Mouse (Mus musculus) hindbrain, embryonic 13.5 days (tissue): ENCODE results near the gene Dhx16. TPM values are rescaled to one million over a fixed set of nuclear protein-coding genes. Genes with fewer than 3 reads are reported as not detected.

Experiments used
- ATAC-seq: fragments of 200-750 bp; cut with Nextera tagmentation; 2 replicates; pipeline ENCODE4 v1.8.0; 2017; ENCODE audit warnings: moderate TSS enrichment; ENCODE audit not compliant: low FRiP score
- H3K27ac ChIP-seq: fragments of 300-500 bp; sonication (generic); 2 replicates; pipeline ENCODE4 v1.5.1; 2015; ENCODE audit warnings: inconsistent platforms, mild to moderate bottlenecking, moderate library complexity
- H3K27me3 ChIP-seq: fragments of 300-500 bp; sonication (generic); 2 replicates; pipeline ENCODE4 v1.6.1; 2015; ENCODE audit warnings: mild to moderate bottlenecking, inconsistent platforms
- H3K36me3 ChIP-seq: fragments of 300-500 bp; sonication (generic); 2 replicates; pipeline ENCODE4 v1.6.1; 2015; ENCODE audit warnings: mild to moderate bottlenecking, inconsistent platforms
- H3K4me1 ChIP-seq: fragments of 300-500 bp; sonication (generic); replicated peaks from 2 replicates; pipeline ENCODE4 v1.6.1; 2015; ENCODE audit warnings: inconsistent platforms
- H3K4me2 ChIP-seq: fragments of 300-500 bp; sonication (generic); 2 replicates; pipeline ENCODE4 v1.6.1; 2015; ENCODE audit warnings: inconsistent platforms, mild to moderate bottlenecking, moderate library complexity
- H3K4me3 ChIP-seq: fragments of 300-500 bp; sonication (generic); 2 replicates; pipeline ENCODE4 v1.5.1; 2015; ENCODE audit warnings: mild to moderate bottlenecking, inconsistent platforms
- H3K9ac ChIP-seq: fragments of 300-500 bp; sonication (generic); 2 replicates; pipeline ENCODE4 v1.6.1; 2015; ENCODE audit warnings: mild to moderate bottlenecking, inconsistent platforms
- H3K9me3 ChIP-seq: fragments of 300-500 bp; sonication (generic); 2 replicates; pipeline ENCODE4 v1.6.1; 2016; ENCODE audit warnings: inconsistent platforms
- WGBS: fragments of 180-500 bp; shearing (Covaris S2); methylation state at CpG from one replicate; pipeline ENCODE4 v1.1.7; 2015; 5-methylcytosine and 5-hydroxymethylcytosine counted together
- polyA plus RNA-seq: library from polyadenylated mRNA; unstranded; fragments of >200 nt; fragmentation: Nextera tagmentation; extraction: Ambion mirVana; gene quantifications from 2 replicates; pipeline ENCODE4 v1.2.1, GENCODE M21; 2015

Gene Dhx16
- polyA plus RNA-seq, 1 experiment from 2014 or later = 28.6 TPM

DNA sequence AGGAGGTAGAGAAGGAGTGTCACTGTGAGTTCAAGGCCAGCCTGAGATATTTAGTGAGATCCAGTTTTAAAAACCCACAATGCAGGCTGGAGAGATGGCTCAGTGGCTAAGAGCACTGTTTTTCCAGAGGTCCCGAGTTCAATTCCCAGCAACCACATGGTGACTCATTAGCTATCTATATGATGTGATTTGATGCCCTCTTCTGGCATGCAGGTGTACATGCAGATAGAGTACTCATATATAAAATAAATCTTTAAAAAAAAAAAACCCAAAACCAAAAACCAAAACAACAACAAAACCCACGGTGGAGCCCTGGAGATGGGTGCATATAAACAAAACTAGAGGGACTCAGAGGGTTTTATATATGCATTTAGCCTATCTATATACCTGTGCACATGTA lies 28.0 kb downstream of the Dhx16 start:
- WGBS = 87% methylated on average over 2 of the region's 2 CpGs
- peak overlapping the region; percentile 94; the same call in 1 of the 2 replicates for H3K9ac ChIP-seq
- 0 out of 2 replicates have a peak overlapping the region, but pooled peaks have one; percentile 76 for H3K4me3 ChIP-seq
- H3K27ac ChIP-seq = no peak overlapping the region
- ATAC-seq = no peak
- H3K4me2 ChIP-seq = peak overlapping the region; percentile 98
- peaks cover 34% of the 10 kb centered on the region for H3K4me1 ChIP-seq
- no peaks in the 10 kb centered on the region for H3K9me3 ChIP-seq
- no peaks in the 10 kb centered on the region for H3K27me3 ChIP-seq
- peaks cover 71% of the 10 kb centered on the region for H3K36me3 ChIP-seq

GRCm38 (mm10) chr17:35909186-35909918 lies 29.7 kb downstream of the Dhx16 start:
- Histone ChIP-seq H3K4me2 (peak overlapping the region; percentile 98), H3K27ac (peak overlapping the region; percentile 96), H3K9ac (peak overlapping the region; percentile 94), H3K9me3 (no peaks in the 10 kb centered on the region), H3K4me3 (peak overlapping the region; percentile 76), H3K4me1 (peaks cover 34% of the 10 kb centered on the region), H3K36me3 (peaks cover 65% of the 10 kb centered on the region), H3K27me3 (no peaks in the 10 kb centered on the region)
- ATAC-seq = peak; percentile 46
- 25% methylated on average over 20 of the region's 20 CpGs for WGBS

GRCm38 (mm10) chr17:35909919-35910369 lies 30.3 kb downstream of the Dhx16 start, which contains the start of gene Atat1:
Gene Atat1, minus strand, starts transcription at chr17:35910075.
- no peaks in the 10 kb centered on the region for H3K27me3 ChIP-seq
- ATAC-seq = peak; percentile 90
- peak within 1 kb of the TSS; percentile 98 for H3K4me2 ChIP-seq
- no peaks in the 10 kb centered on the region for H3K9me3 ChIP-seq
- H3K36me3 ChIP-seq = peaks cover 61% of the 10 kb centered on the region
- WGBS = 2% methylated on average over 25 of the region's 25 CpGs
- H3K27ac ChIP-seq = peak within 1 kb of the TSS; percentile 96
- H3K9ac ChIP-seq = peak within 1 kb of the TSS; percentile 94
- peaks cover 37% of the 10 kb centered on the region for H3K4me1 ChIP-seq
- peak within 1 kb of the TSS; percentile 76 for H3K4me3 ChIP-seq

DNA sequence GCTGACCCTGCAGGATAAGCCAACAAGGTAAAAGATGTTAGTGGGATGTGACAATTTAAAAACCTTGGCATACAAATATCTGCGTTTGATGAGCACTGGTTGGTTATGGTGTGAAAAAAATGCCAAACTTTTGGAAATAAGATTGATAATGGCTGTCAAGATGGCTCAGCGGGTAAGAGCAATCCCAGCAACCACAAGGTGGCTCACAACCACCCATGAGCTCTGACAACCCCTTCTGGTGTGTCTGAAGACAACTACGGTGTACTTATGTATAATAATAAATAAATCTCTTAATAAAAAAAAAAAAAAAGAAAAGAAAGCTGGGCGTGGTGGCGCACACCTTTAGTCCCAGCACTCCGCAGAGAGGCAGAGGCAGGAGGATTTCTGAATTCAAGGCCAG lies 35.4 kb downstream of the Dhx16 start:
- peak overlapping the region; percentile 98; the same call in 1 of the 2 replicates for H3K9ac ChIP-seq
- H3K4me3 ChIP-seq = peak overlapping the region; percentile 75

DNA sequence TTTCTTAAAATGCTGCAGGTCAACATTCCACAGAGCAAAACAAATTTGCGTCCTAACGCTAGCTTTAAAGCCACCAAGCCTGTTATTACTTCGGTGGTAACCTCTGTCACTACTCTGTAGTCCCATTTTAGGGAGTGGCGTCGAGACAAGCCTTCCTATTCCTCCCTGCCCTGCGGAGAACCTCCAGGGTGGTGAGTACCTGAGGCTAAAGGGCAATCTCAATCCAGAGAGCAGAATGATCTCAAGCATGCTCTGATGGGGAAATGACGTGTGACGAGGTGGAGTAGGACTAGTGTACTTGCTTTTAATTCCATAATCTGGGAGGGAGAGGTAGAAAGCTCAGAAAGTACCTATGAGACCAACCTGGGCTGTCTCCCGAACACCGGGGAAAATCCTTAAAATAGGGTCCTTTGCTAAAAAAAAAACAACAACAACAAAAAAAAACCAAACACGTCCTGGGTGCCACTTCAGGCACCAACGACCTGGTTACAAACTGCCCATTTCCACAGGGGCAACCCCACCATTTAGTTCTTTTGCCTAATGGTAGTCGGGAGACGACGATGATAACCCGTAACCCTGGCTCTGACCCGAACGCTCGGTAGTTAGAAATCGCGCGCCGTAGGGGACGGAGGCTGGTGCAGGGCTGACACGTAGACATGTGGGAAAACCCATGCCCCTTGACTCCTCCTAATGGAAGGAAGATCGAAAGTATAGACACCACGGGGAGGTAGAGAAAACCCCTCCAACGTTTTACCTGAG lies 36.1 kb downstream of the Dhx16 start:
- H3K36me3 ChIP-seq = peaks cover 24% of the 10 kb centered on the region
- 3% methylated on average over 28 of the region's 28 CpGs for WGBS
- H3K4me2 ChIP-seq = peak overlapping the region; percentile 79
- no peak; the same call in 1 of the 2 replicates for ATAC-seq
- no peaks in the 10 kb centered on the region for H3K9me3 ChIP-seq
- H3K4me1 ChIP-seq = peaks cover 25% of the 10 kb centered on the region
- no peaks in the 10 kb centered on the region for H3K27me3 ChIP-seq
- H3K9ac ChIP-seq = peak overlapping the region; percentile 98
- H3K27ac ChIP-seq = peak overlapping the region; percentile 99
- peak overlapping the region; percentile 75 for H3K4me3 ChIP-seq

More for the DNA sequence above, 35.4 kb downstream of the Dhx16 start:
- Histone ChIP-seq H3K4me1 (peaks cover 20% of the 10 kb centered on the region), H3K9me3 (no peaks in the 10 kb centered on the region), H3K27me3 (no peaks in the 10 kb centered on the region), H3K36me3 (peaks cover 24% of the 10 kb centered on the region), H3K4me2 (peak overlapping the region; percentile 79), H3K27ac (no peak overlapping the region)
- WGBS = 83% methylated on average over 6 of the region's 6 CpGs
- ATAC-seq = no peak

GRCm38 (mm10) chr17:35916297-35917142 lies 36.9 kb downstream of the Dhx16 start, which contains the start of the genes Mrps18b and Ppp1r10:
Gene Mrps18b, minus strand, starts transcription at chr17:35916389.
Gene Ppp1r10, plus strand, starts transcription at chr17:35916434.
- no peaks in the 10 kb centered on the region for H3K9me3 ChIP-seq
- WGBS = under 1% methylated on average over 83 of the region's 83 CpGs
- ATAC-seq = peak; percentile 94
- peak within 1 kb of the TSS; percentile 99 for H3K27ac ChIP-seq
- H3K4me2 ChIP-seq = peak within 1 kb of the TSS; percentile 83
- H3K36me3 ChIP-seq = peaks cover 18% of the 10 kb centered on the region
- peaks cover 33% of the 10 kb centered on the region for H3K4me1 ChIP-seq
- H3K4me3 ChIP-seq = peak within 1 kb of the TSS; percentile 75
- H3K27me3 ChIP-seq = no peaks in the 10 kb centered on the region
- H3K9ac ChIP-seq = peak within 1 kb of the TSS; percentile 98

DNA sequence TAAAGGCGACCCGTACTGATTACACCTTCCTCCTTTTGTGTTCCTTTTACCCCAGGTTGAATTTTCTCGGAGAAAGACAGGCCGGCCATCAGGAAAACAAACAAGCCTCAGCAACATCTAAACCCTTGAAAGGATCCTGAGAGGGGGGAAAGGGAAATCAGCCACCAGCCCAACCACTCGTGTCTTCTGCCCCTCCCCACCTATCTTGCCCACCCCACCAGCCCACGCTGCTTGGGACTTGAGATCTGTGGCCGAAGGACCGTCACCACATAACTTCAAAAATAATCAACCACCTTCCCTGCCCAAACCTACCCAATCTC lies 37.5 kb downstream of the Dhx16 start:
- peaks cover 39% of the 10 kb centered on the region for H3K4me1 ChIP-seq
- peak overlapping the region; percentile 98 for H3K9ac ChIP-seq
- H3K4me3 ChIP-seq = peak overlapping the region; percentile 75
- ATAC-seq = no peak
- H3K27me3 ChIP-seq = no peaks in the 10 kb centered on the region
- under 1% methylated on average over 8 of the region's 8 CpGs for WGBS
- peak overlapping the region; percentile 83 for H3K4me2 ChIP-seq
- H3K36me3 ChIP-seq = peaks cover 18% of the 10 kb centered on the region
- no peaks in the 10 kb centered on the region for H3K9me3 ChIP-seq
- peak overlapping the region; percentile 99 for H3K27ac ChIP-seq

- under 1% methylated on average over 13 of the region's 13 CpGs for WGBS
- peak overlapping the region; percentile 75 for H3K4me3 ChIP-seq
- no peaks in the 10 kb centered on the region for H3K9me3 ChIP-seq
- peak overlapping the region; percentile 99 for H3K27ac ChIP-seq
- ATAC-seq = no peak; the same call in 1 of the 2 replicates
- H3K4me2 ChIP-seq = peak overlapping the region; percentile 83
- H3K4me1 ChIP-seq = peaks cover 45% of the 10 kb centered on the region
- H3K9ac ChIP-seq = peak overlapping the region; percentile 98
- no peaks in the 10 kb centered on the region for H3K27me3 ChIP-seq
- H3K36me3 ChIP-seq = peaks cover 12% of the 10 kb centered on the region
Measured at GRCm38 (mm10) chr17:35917463-35918251, 38.0 kb downstream of the Dhx16 start.

DNA sequence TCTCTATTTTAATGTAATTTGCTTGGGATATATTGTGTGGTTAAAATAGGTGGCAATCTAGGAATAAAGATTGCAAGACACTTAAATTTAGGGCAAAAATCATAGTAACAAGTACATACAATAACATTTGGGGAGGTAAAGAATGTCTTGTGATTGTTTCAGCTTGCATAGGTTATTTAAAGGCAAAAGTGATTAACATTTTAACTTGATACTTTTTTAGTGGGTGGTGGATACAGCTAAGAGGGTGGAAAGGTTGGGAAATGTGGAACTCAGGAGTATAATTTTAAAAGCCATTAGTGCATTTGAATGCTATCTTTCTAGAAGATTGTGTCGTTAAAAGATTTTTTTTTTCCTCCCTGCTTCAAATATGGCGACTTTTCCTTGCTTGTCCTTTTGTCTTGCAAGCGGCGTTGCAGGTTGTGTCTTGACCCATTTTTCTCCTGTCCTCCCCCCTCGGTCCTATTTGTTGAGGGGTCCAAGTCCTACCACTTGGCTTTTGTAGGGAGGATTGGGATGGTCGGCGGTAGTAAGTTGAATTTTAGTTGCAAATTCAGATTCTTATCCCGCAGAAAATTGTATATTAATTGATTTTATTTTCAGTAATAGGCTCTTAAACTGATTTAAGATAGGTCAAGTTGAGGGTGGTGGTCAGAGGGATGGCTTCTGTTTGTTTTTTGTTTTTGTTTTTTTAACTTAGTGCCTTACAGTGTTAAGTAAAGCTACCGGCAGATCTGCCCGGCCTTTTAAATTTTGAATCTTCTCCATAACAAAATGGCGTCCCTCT lies 38.8 kb downstream of the Dhx16 start:
- Histone ChIP-seq H3K27me3 (no peaks in the 10 kb centered on the region), H3K27ac (peak overlapping the region; percentile 99), H3K4me2 (peak overlapping the region; percentile 83), H3K4me3 (peak overlapping the region; percentile 75), H3K9ac (peak overlapping the region; percentile 98), H3K9me3 (no peaks in the 10 kb centered on the region), H3K4me1 (peaks cover 47% of the 10 kb centered on the region), H3K36me3 (peaks cover 8% of the 10 kb centered on the region)
- WGBS = under 1% methylated on average over 11 of the region's 11 CpGs
- no peak for ATAC-seq

DNA sequence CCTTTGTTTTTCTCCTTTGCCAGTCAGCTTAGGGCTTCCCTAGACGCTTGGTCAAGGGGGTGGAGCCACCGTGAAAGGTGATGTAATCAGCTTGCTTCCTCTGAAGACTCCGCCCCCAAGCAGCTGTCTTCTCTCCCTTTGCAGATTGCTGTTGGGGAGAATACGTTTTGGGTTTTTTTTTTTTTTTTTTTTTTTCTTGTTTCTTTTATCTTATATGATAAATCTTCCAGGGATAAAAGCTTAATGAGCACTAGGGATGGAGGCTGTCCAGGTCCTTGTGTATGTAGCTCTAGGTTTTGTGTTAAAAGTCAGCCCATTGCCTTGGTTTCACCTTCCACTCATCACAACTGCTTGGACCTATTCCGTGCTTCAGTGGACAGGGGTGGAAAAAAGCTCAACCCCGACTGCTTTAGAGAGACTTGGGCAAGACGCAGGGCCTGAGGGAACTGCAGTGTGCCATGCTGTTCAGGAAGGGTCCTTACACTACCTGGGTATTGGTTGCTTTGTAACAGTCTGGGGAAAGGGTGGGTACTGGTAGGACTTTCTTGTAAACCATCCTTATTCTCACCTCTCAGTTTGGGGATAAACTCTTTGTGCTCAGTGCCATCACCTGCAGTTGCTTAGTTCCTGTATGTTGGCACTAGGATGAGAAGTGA lies 39.6 kb downstream of the Dhx16 start:
- peak; percentile 46 for ATAC-seq
- Histone ChIP-seq H3K27ac (peak overlapping the region; percentile 99), H3K27me3 (no peaks in the 10 kb centered on the region), H3K36me3 (peaks cover 13% of the 10 kb centered on the region), H3K9me3 (no peaks in the 10 kb centered on the region), H3K4me2 (peak overlapping the region; percentile 83), H3K9ac (peak overlapping the region; percentile 98), H3K4me1 (peaks cover 47% of the 10 kb centered on the region), H3K4me3 (peak overlapping the region; percentile 75)
- 8% methylated on average over 7 of the region's 7 CpGs for WGBS
